Mouse (Mus musculus): ENCODE measurements around the gene Rbfox1. TPM values are rescaled to one million over a fixed set of nuclear protein-coding genes. Genes with fewer than 3 reads are reported as not detected.

The Rbfox1 gene
- polyA plus RNA-seq, 1 experiment = not detected

GRCm38 (mm10) chr16:6227449-6227848 lies 342.3 kb downstream of the Rbfox1 start:
- TF ChIP-seq CTCF (IDR thresholded peaks at IDR 0.05; ENCODE audit: control insufficient read depth, insufficient read depth, low read length) (no peak), POLR2A (IDR thresholded peaks at IDR 0.05; ENCODE audit: borderline replicate concordance, control insufficient read depth, low read depth, low read length) (no peak)
- no peaks in the 10 kb centered on the region for H3K4me1 ChIP-seq (ENCODE audit: control insufficient read depth, insufficient read depth, low read length)
- 73% methylated on average over 6 of the region's 6 CpGs for WGBS
- no peak overlapping the region for H3K4me3 ChIP-seq (replicated peaks; ENCODE audit: control insufficient read depth, low read depth, low read length)
- no peak overlapping the region for H3K27ac ChIP-seq (ENCODE audit: control insufficient read depth, insufficient read depth, low read depth, low read length, poor library complexity)

- TF ChIP-seq CTCF (IDR thresholded peaks at IDR 0.05; ENCODE audit: control insufficient read depth, insufficient read depth, low read length) (no peak), POLR2A (IDR thresholded peaks at IDR 0.05; ENCODE audit: borderline replicate concordance, control insufficient read depth, low read depth, low read length) (no peak)
- Histone ChIP-seq H3K4me1 (ENCODE audit: control insufficient read depth, insufficient read depth, low read length) (no peaks in the 10 kb centered on the region), H3K27ac (ENCODE audit: control insufficient read depth, insufficient read depth, low read depth, low read length, poor library complexity) (no peak overlapping the region), H3K4me3 (replicated peaks; ENCODE audit: control insufficient read depth, low read depth, low read length) (no peak overlapping the region)
- 68% methylated on average over 2 of the region's 2 CpGs for whole genome bisulfite sequencing
Measured at GRCm38 (mm10) chr16:6232966-6233365, 347.8 kb downstream of the Rbfox1 start.

- H3K4me3 ChIP-seq (replicated peaks; ENCODE audit: control insufficient read depth, low read depth, low read length) = no peak overlapping the region
- TF ChIP-seq CTCF (IDR thresholded peaks at IDR 0.05; ENCODE audit: control insufficient read depth, insufficient read depth, low read length) (no peak), POLR2A (IDR thresholded peaks at IDR 0.05; ENCODE audit: borderline replicate concordance, control insufficient read depth, low read depth, low read length) (no peak)
- H3K27ac ChIP-seq (ENCODE audit: control insufficient read depth, insufficient read depth, low read depth, low read length, poor library complexity) = no peak overlapping the region
- H3K4me1 ChIP-seq (ENCODE audit: control insufficient read depth, insufficient read depth, low read length) = no peaks in the 10 kb centered on the region
- 90% methylated on average over 4 of the region's 4 CpGs for WGBS
Measured at GRCm38 (mm10) chr16:6241393-6241792, 356.2 kb downstream of the Rbfox1 start.

- Histone ChIP-seq H3K4me1 (ENCODE audit: control insufficient read depth, insufficient read depth, low read length) (no peaks in the 10 kb centered on the region), H3K27ac (ENCODE audit: control insufficient read depth, insufficient read depth, low read depth, low read length, poor library complexity) (no peak overlapping the region), H3K4me3 (replicated peaks; ENCODE audit: control insufficient read depth, low read depth, low read length) (no peak overlapping the region)
- TF ChIP-seq CTCF (IDR thresholded peaks at IDR 0.05; ENCODE audit: control insufficient read depth, insufficient read depth, low read length) (no peak), POLR2A (IDR thresholded peaks at IDR 0.05; ENCODE audit: borderline replicate concordance, control insufficient read depth, low read depth, low read length) (no peak)
- 60% methylated on average over 3 of the region's 3 CpGs for WGBS
Measured at GRCm38 (mm10) chr16:6242468-6242867, 357.3 kb downstream of the Rbfox1 start.

- Histone ChIP-seq H3K4me1 (ENCODE audit: control insufficient read depth, insufficient read depth, low read length) (no peaks in the 10 kb centered on the region), H3K27ac (ENCODE audit: control insufficient read depth, insufficient read depth, low read depth, low read length, poor library complexity) (no peak overlapping the region), H3K4me3 (replicated peaks; ENCODE audit: control insufficient read depth, low read depth, low read length) (no peak overlapping the region)
- 53% methylated on average over 4 of the region's 4 CpGs for WGBS
- no peak for TF ChIP-seq CTCF (IDR thresholded peaks at IDR 0.05; ENCODE audit: control insufficient read depth, insufficient read depth, low read length)
- TF ChIP-seq POLR2A (IDR thresholded peaks at IDR 0.05; ENCODE audit: borderline replicate concordance, control insufficient read depth, low read depth, low read length) = no peak
Measured at GRCm38 (mm10) chr16:6247569-6247968, 362.4 kb downstream of the Rbfox1 start.

GRCm38 (mm10) chr16:6264557-6264956 lies 379.4 kb downstream of the Rbfox1 start:
- Histone ChIP-seq H3K4me3 (replicated peaks; ENCODE audit: control insufficient read depth, low read depth, low read length) (no peak overlapping the region), H3K4me1 (ENCODE audit: control insufficient read depth, insufficient read depth, low read length) (no peaks in the 10 kb centered on the region), H3K27ac (ENCODE audit: control insufficient read depth, insufficient read depth, low read depth, low read length, poor library complexity) (no peak overlapping the region)
- TF ChIP-seq CTCF (IDR thresholded peaks at IDR 0.05; ENCODE audit: control insufficient read depth, insufficient read depth, low read length) (no peak), POLR2A (IDR thresholded peaks at IDR 0.05; ENCODE audit: borderline replicate concordance, control insufficient read depth, low read depth, low read length) (no peak)
- 79% methylated on average over 8 of the region's 8 CpGs for WGBS

GRCm38 (mm10) chr16:6265610-6266009 lies 380.5 kb downstream of the Rbfox1 start:
- WGBS = 69% methylated on average over 3 of the region's 3 CpGs
- TF ChIP-seq CTCF (IDR thresholded peaks at IDR 0.05; ENCODE audit: control insufficient read depth, insufficient read depth, low read length) (no peak), POLR2A (IDR thresholded peaks at IDR 0.05; ENCODE audit: borderline replicate concordance, control insufficient read depth, low read depth, low read length) (no peak)
- Histone ChIP-seq H3K27ac (ENCODE audit: control insufficient read depth, insufficient read depth, low read depth, low read length, poor library complexity) (no peak overlapping the region), H3K4me1 (ENCODE audit: control insufficient read depth, insufficient read depth, low read length) (no peaks in the 10 kb centered on the region), H3K4me3 (replicated peaks; ENCODE audit: control insufficient read depth, low read depth, low read length) (no peak overlapping the region)

GRCm38 (mm10) chr16:6271596-6272370 lies 386.6 kb downstream of the Rbfox1 start:
- WGBS = 56% methylated on average over 7 of the region's 7 CpGs
- TF ChIP-seq POLR2A (IDR thresholded peaks at IDR 0.05; ENCODE audit: borderline replicate concordance, control insufficient read depth, low read depth, low read length) (no peak), CTCF (IDR thresholded peaks at IDR 0.05; ENCODE audit: control insufficient read depth, insufficient read depth, low read length) (no peak)
- Histone ChIP-seq H3K4me3 (replicated peaks; ENCODE audit: control insufficient read depth, low read depth, low read length) (no peak overlapping the region), H3K27ac (ENCODE audit: control insufficient read depth, insufficient read depth, low read depth, low read length, poor library complexity) (no peak overlapping the region), H3K4me1 (ENCODE audit: control insufficient read depth, insufficient read depth, low read length) (no peaks in the 10 kb centered on the region)

Measured in bone marrow, adult 2 months (tissue).